Mouse (Mus musculus) liver, embryonic 14.5 days (tissue): Measurements from ENCODE around the gene Kif24.

ENCODE experiments used
- CTCF ChIP-seq: IDR thresholded peaks from 2 replicates; pipeline ENCODE4 v1.5.1; 2016; ENCODE audit warnings: antibody characterized with exemption, low read depth, control low read depth
- EP300 ChIP-seq: IDR thresholded peaks from 2 replicates; pipeline ENCODE4 v1.6.1; 2016; ENCODE audit warnings: antibody characterized with exemption, low read depth

- TF ChIP-seq CTCF: no peak
- no peak for TF ChIP-seq EP300
Measured at GRCm38 (mm10) chr4:41406597-41406996, 58.1 kb downstream of the Kif24 start.
